ENCODE assay signal across 19 mouse cellular contexts in the genomic region with DNA sequence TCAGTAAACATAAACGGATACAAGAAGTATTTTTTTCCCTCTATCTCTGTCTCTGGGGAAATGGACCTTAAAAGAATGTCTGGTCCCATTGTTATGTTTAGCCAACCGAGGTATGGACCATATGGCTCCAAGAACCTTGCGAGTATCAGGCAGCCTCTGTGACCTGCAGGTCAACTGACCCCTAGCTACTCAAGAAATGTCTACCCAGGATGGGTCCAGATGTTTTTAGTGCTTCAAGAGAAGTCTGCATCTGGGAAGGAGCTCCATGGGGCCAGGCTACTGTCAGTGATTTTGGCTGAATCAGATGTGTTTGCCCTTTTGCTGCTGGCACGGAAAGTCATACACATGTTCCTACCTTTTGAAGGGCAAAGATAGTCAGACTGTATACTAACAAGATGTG. TPM values are rescaled to one million over a fixed set of nuclear protein-coding genes. Genes with fewer than 3 reads are reported as not detected.
DNase-seq lines count a peak whose midpoint lies in the region; ATAC-seq lines count a peak whose summit lies in the region.
"Had no signal": no experiment of that assay in that cellular context is flagged by ENCODE, and none has a peak within 500 bp of the region (broad histone marks: within the 10 kb centered on the region; RNA-seq: fewer than 3 reads in every experiment).

No protein-coding gene starts in this region.

- intact Hi-C loops in left cerebral cortex, postnatal 10 days (cut with DNase I): no loop called here

- no peak overlapping the region for H3K4me3 ChIP-seq in liver, embryonic 11.5 days (ENCODE audit: low read depth, low read length)
- H3K4me3 ChIP-seq in liver, embryonic 12.5 days: no peak overlapping the region
- no peak overlapping the region for H3K4me3 ChIP-seq in hindbrain, embryonic 15.5 days
- H3K4me3 ChIP-seq in neural tube, embryonic 13.5 days: peak overlapping the region; percentile 9
- H3K4me3 ChIP-seq: liver, embryonic 15.5 days had no signal

- H3K9me3 ChIP-seq in liver, embryonic 11.5 days (ENCODE audit: control insufficient read depth, low read length): no peaks in the 10 kb centered on the region
- no peaks in the 10 kb centered on the region for H3K9me3 ChIP-seq in liver, embryonic 12.5 days (replicated peaks)
- H3K9me3 ChIP-seq in hindbrain, embryonic 15.5 days: no peaks in the 10 kb centered on the region
- H3K9me3 ChIP-seq in neural tube, embryonic 13.5 days: no peaks in the 10 kb centered on the region
- H3K9me3 ChIP-seq: liver, embryonic 15.5 days had no signal

- H3K27me3 ChIP-seq in liver, embryonic 11.5 days (replicated peaks; ENCODE audit: control insufficient read depth, insufficient read depth, low read length): peaks cover 92% of the 10 kb centered on the region
- H3K27me3 ChIP-seq in liver, embryonic 12.5 days (replicated peaks): peaks cover 93% of the 10 kb centered on the region
- peaks cover 68% of the 10 kb centered on the region for H3K27me3 ChIP-seq in hindbrain, embryonic 15.5 days
- H3K27me3 ChIP-seq in neural tube, embryonic 13.5 days: peaks cover 93% of the 10 kb centered on the region

- no peaks in the 10 kb centered on the region for H3K4me1 ChIP-seq in liver, embryonic 11.5 days (replicated peaks; ENCODE audit: control insufficient read depth, insufficient read depth, low read length)
- no peaks in the 10 kb centered on the region for H3K4me1 ChIP-seq in liver, embryonic 12.5 days
- peaks cover 7% of the 10 kb centered on the region; the same call in 1 of the 2 replicates for H3K4me1 ChIP-seq in hindbrain, embryonic 15.5 days (replicated peaks)
- peaks cover 31% of the 10 kb centered on the region for H3K4me1 ChIP-seq in neural tube, embryonic 13.5 days (replicated peaks)
- H3K4me1 ChIP-seq: liver, embryonic 15.5 days had no signal

- H3K27ac ChIP-seq in liver, embryonic 11.5 days (ENCODE audit: low read depth, low read length): no peak overlapping the region
- no peak overlapping the region for H3K27ac ChIP-seq in liver, embryonic 12.5 days
- H3K27ac ChIP-seq in hindbrain, embryonic 15.5 days (replicated peaks): peak overlapping the region; percentile 55
- H3K27ac ChIP-seq in neural tube, embryonic 13.5 days (replicated peaks): peak overlapping the region; percentile 67
- H3K27ac ChIP-seq: liver, embryonic 15.5 days; stomach, postnatal 0 days had no signal

- no peak overlapping the region for H3K4me2 ChIP-seq in liver, embryonic 11.5 days
- no peak overlapping the region for H3K4me2 ChIP-seq in liver, embryonic 12.5 days
- H3K4me2 ChIP-seq in hindbrain, embryonic 15.5 days: peak overlapping the region; percentile 34
- peak overlapping the region; percentile 33 for H3K4me2 ChIP-seq in neural tube, embryonic 13.5 days
- H3K4me2 ChIP-seq: liver, embryonic 15.5 days had no signal

- peak; percentile 56 for DNase-seq in embryo, embryonic 10.5 days (ENCODE audit: low spot score)
- no peak for DNase-seq in embryo, embryonic 11 days
- DNase-seq in liver, embryonic 11.5 days (ENCODE audit: low spot score): peak; percentile 22
- no peak for DNase-seq in spleen, adult 18-20 months
- no peak for DNase-seq in left cerebral cortex, postnatal 10 days (ENCODE audit: extremely low spot score in 1 of 2, low spot score in 2 of 2)
- DNase-seq: kidney, adult 8-10 months; kidney, postnatal 4 days; left cerebral cortex, postnatal 4 days; lung, postnatal 14 days; right cerebral cortex, adult 18-20 months; thymus, postnatal 14 days had no signal

- no peak for ATAC-seq in liver, embryonic 11.5 days (replicated peaks; ENCODE audit: low FRiP score)
- no peak for ATAC-seq in liver, embryonic 12.5 days
- no peak for ATAC-seq in hindbrain, embryonic 15.5 days (ENCODE audit: low FRiP score, low read depth)
- no peak for ATAC-seq in neural tube, embryonic 13.5 days (ENCODE audit: low read depth)

- no peaks in the 10 kb centered on the region for H3K36me3 ChIP-seq in liver, embryonic 11.5 days (ENCODE audit: control insufficient read depth, insufficient read depth, low read length)
- no peaks in the 10 kb centered on the region for H3K36me3 ChIP-seq in liver, embryonic 12.5 days
- H3K36me3 ChIP-seq in hindbrain, embryonic 15.5 days: no peaks in the 10 kb centered on the region
- no peaks in the 10 kb centered on the region for H3K36me3 ChIP-seq in neural tube, embryonic 13.5 days
- H3K36me3 ChIP-seq: liver, embryonic 15.5 days had no signal

- no peak overlapping the region for H3K9ac ChIP-seq in liver, embryonic 11.5 days (ENCODE audit: low read depth, low read length)
- no peak overlapping the region for H3K9ac ChIP-seq in liver, embryonic 12.5 days
- H3K9ac ChIP-seq in hindbrain, embryonic 15.5 days: no peak overlapping the region
- peak overlapping the region; percentile 44; the same call in 1 of the 2 replicates for H3K9ac ChIP-seq in neural tube, embryonic 13.5 days
- H3K9ac ChIP-seq: liver, embryonic 15.5 days had no signal

- WGBS in liver, embryonic 11.5 days: 19% methylated on average over 4 of the region's 4 CpGs
- WGBS in liver, embryonic 12.5 days (ENCODE audit: insufficient replicate concordance): 11% methylated on average over 4 of the region's 4 CpGs
- 18% methylated on average over 4 of the region's 4 CpGs for WGBS in hindbrain, embryonic 15.5 days
- 15% methylated on average over 4 of the region's 4 CpGs for WGBS in neural tube, embryonic 13.5 days

RNA-seq across cellular contexts. Expression of a gene that starts 9.1 kb away (rescaled TPM):
- polyA plus RNA-seq in liver, embryonic 11.5 days (2014; fragmentation: Nextera tagmentation; extraction: Ambion mirVana): 0.04 and 0.06 TPM in 2 replicates
- not detected in 2 replicates for polyA plus RNA-seq in liver, embryonic 12.5 days (2016; fragmentation: Nextera tagmentation; extraction: Ambion mirVana)
- polyA plus RNA-seq in hindbrain, embryonic 15.5 days (2015; fragmentation: Nextera tagmentation; extraction: Ambion mirVana): 13.5 and 14.8 TPM in 2 replicates
- polyA plus RNA-seq in neural tube, embryonic 13.5 days (2015; fragmentation: Nextera tagmentation; extraction: Ambion mirVana): 16.5 and 19.9 TPM in 2 replicates
- total RNA-seq in left cerebral cortex, postnatal 10 days (2021): 10 to 100 TPM; 14.2 to 17.4 TPM
- total RNA-seq: hematopoietic stem cell, adult 5-6 weeks had no signal
- polyA plus RNA-seq: heart, embryonic 14.5 days; stomach, postnatal 0 days had no signal

RNA-seq across cellular contexts. Expression of a gene that starts 12.5 kb away (rescaled TPM):
- polyA plus RNA-seq in liver, embryonic 11.5 days (2014; fragmentation: Nextera tagmentation; extraction: Ambion mirVana): not detected in 2 replicates
- polyA plus RNA-seq in liver, embryonic 12.5 days (2016; fragmentation: Nextera tagmentation; extraction: Ambion mirVana): not detected in 2 replicates
- polyA plus RNA-seq in hindbrain, embryonic 15.5 days (2015; fragmentation: Nextera tagmentation; extraction: Ambion mirVana): 52.6 and 61.6 TPM in 2 replicates
- 43.0 and 51.6 TPM in 2 replicates for polyA plus RNA-seq in neural tube, embryonic 13.5 days (2015; fragmentation: Nextera tagmentation; extraction: Ambion mirVana)
- 1 to 10 TPM; 3.4 to 4.6 TPM for total RNA-seq in left cerebral cortex, postnatal 10 days (2021)
- total RNA-seq: ES-E14; hematopoietic stem cell, adult 5-6 weeks had no signal
- polyA plus RNA-seq: heart, embryonic 14.5 days; liver, embryonic 15.5 days; stomach, postnatal 0 days had no signal

Comparison
In these comparisons a context has a peak if more than half of its experiments do, and no peak if none do; other contexts are left out.
1. DNase-seq: peak in embryo, embryonic 10.5 days (single experiment) and liver, embryonic 11.5 days (single experiment); none in embryo, embryonic 11 days (single experiment), spleen, adult 18-20 months (0 of 2) and left cerebral cortex, postnatal 10 days (0 of 2).
2. H3K27ac ChIP-seq: peak in hindbrain, embryonic 15.5 days (single experiment) and neural tube, embryonic 13.5 days (single experiment); none in liver, embryonic 11.5 days (single experiment) and liver, embryonic 12.5 days (single experiment).
3. H3K4me2 ChIP-seq: peak in hindbrain, embryonic 15.5 days (single experiment) and neural tube, embryonic 13.5 days (single experiment); none in liver, embryonic 11.5 days (single experiment) and liver, embryonic 12.5 days (single experiment).
4. RNA of a gene that starts 9.1 kb away (polyA plus RNA-seq): 16.5 to 19.9 TPM in neural tube, embryonic 13.5 days and 13.5 to 14.8 TPM in hindbrain, embryonic 15.5 days; 0.04 to 0.06 TPM in liver, embryonic 11.5 days and not detected in liver, embryonic 12.5 days; every median in the first group is over 10 times any median in the second.
5. RNA of a gene that starts 12.5 kb away (polyA plus RNA-seq): 52.6 to 61.6 TPM in hindbrain, embryonic 15.5 days and 43.0 to 51.6 TPM in neural tube, embryonic 13.5 days; not detected in liver, embryonic 11.5 days and not detected in liver, embryonic 12.5 days; every median in the first group is over 10 times any median in the second.